Mouse (Mus musculus) CH12.LX (cell line): ENCODE data around the gene Malrd1.

Experiments used
- CHD2 ChIP-seq: IDR thresholded peaks from 2 replicates; pipeline ENCODE4 v1.6.1; 2011; ENCODE audit warnings: low read length, improper control_type of control experiment
- EP300 ChIP-seq: IDR thresholded peaks from 2 replicates; pipeline ENCODE4 v1.6.1; 2011; ENCODE audit warnings: low read length, improper control_type of control experiment
- POLR2A ChIP-seq: IDR thresholded peaks from 2 replicates; pipeline ENCODE4 v1.6.1; 2011; ENCODE audit warnings: low read depth, mild to moderate bottlenecking, improper control_type of control experiment, low read length

DNA sequence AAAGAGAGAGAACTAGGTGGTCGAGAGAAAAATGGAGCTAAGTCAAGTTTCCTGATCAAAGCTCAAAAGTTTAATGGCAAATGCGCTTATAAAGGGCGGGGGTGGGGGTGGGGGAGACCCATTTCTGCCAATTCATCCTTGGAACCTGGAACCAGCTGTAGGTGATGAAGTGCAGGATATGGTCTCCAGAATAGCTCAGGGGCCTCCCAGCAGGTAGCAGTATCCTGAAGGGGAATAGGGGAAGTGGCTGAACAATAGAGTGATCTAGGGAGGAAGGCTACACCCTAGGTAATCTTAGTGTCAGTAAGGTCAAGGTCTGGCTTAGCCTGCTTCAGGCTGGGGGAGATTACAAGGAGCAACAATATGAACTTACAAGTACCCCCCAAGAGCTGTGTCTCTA lies 506.5 kb downstream of the Malrd1 start:
- TF ChIP-seq EP300, result no peak
- TF ChIP-seq CHD2, result no peak
- no peak for TF ChIP-seq POLR2A
